Mouse (Mus musculus) kidney, postnatal 36 days (tissue): ENCODE measurements at regions not wholly inside any gene's neighbourhood (a gene's known extent, or its start where the extent isn't known, plus 50 kb on each side); places are given as distances from the start of the nearest gene placed in this dataset.
"Not testable (repeated sequence)": the region's sequence is repeated elsewhere in the genome, so short reads cannot be mapped to it uniquely, and the experiment has no call there.

Experiments
- DNase-seq, 2 experiments: peaks; one replicate each; pipeline ENCODE4 v3.0.0; 2021 to 2022; ENCODE audit warnings: mixed read lengths in 2 of 2

GRCm38 (mm10) chr11:20390622-20391021 lies 58.1 kb upstream of the Slc1a4 start:
- no peak for DNase-seq

GRCm38 (mm10) chr11:20393302-20393701 lies 60.8 kb upstream of the Slc1a4 start:
- not testable (repeated sequence) for DNase-seq

GRCm38 (mm10) chr11:20393807-20394206 lies 61.3 kb upstream of the Slc1a4 start:
- DNase-seq: not testable (repeated sequence)

- no peak for DNase-seq
Observed at GRCm38 (mm10) chr11:20395848-20396203, 63.3 kb upstream of the Slc1a4 start.

GRCm38 (mm10) chr11:20396204-20396848 lies 63.8 kb upstream of the Slc1a4 start:
- DNase-seq: no peak

GRCm38 (mm10) chr11:20396884-20397283 lies 64.4 kb upstream of the Slc1a4 start:
- no peak for DNase-seq

GRCm38 (mm10) chr11:20400302-20401234 lies 68.1 kb upstream of the Slc1a4 start:
- DNase-seq: peak; percentile 77 to 84

GRCm38 (mm10) chr11:20403456-20403855 lies 70.9 kb upstream of the Slc1a4 start:
- no peak for DNase-seq

- no peak for DNase-seq
Observed at GRCm38 (mm10) chr11:20404476-20404875, 72.0 kb upstream of the Slc1a4 start.

GRCm38 (mm10) chr11:20418141-20418540 lies 85.6 kb upstream of the Slc1a4 start:
- DNase-seq: peak; percentile 18 to 24

- DNase-seq: no peak
Observed at GRCm38 (mm10) chr11:20420876-20421275, 88.4 kb upstream of the Slc1a4 start.

- DNase-seq: no peak
Observed at GRCm38 (mm10) chr11:20436057-20436456, 103.5 kb upstream of the Slc1a4 start.

GRCm38 (mm10) chr11:20442476-20442875 lies 100.6 kb upstream of the Sertad2 start:
- DNase-seq: no peak

GRCm38 (mm10) chr11:20445061-20445902 lies 97.8 kb upstream of the Sertad2 start:
- DNase-seq: no peak

- DNase-seq: peak; percentile 68 to 89
Observed at GRCm38 (mm10) chr11:20445903-20446264, 97.2 kb upstream of the Sertad2 start.

GRCm38 (mm10) chr11:20452901-20453300 lies 90.2 kb upstream of the Sertad2 start:
- peak; percentile 57 to 80 for DNase-seq

GRCm38 (mm10) chr11:20453786-20454185 lies 89.3 kb upstream of the Sertad2 start:
- DNase-seq: peak; percentile 77 to 79

- peak; percentile 82 to 95 for DNase-seq
Observed at GRCm38 (mm10) chr11:20455085-20455864, 87.8 kb upstream of the Sertad2 start.

GRCm38 (mm10) chr11:20455865-20456648 lies 87.0 kb upstream of the Sertad2 start:
- DNase-seq: peak; percentile 47 to 59

GRCm38 (mm10) chr11:20459140-20459539 lies 83.9 kb upstream of the Sertad2 start:
- DNase-seq: no peak

- DNase-seq: no peak
Observed at GRCm38 (mm10) chr11:20460501-20460921, 82.5 kb upstream of the Sertad2 start.
